ENCODE assay signal across 8 mouse cellular contexts in the genomic region with DNA sequence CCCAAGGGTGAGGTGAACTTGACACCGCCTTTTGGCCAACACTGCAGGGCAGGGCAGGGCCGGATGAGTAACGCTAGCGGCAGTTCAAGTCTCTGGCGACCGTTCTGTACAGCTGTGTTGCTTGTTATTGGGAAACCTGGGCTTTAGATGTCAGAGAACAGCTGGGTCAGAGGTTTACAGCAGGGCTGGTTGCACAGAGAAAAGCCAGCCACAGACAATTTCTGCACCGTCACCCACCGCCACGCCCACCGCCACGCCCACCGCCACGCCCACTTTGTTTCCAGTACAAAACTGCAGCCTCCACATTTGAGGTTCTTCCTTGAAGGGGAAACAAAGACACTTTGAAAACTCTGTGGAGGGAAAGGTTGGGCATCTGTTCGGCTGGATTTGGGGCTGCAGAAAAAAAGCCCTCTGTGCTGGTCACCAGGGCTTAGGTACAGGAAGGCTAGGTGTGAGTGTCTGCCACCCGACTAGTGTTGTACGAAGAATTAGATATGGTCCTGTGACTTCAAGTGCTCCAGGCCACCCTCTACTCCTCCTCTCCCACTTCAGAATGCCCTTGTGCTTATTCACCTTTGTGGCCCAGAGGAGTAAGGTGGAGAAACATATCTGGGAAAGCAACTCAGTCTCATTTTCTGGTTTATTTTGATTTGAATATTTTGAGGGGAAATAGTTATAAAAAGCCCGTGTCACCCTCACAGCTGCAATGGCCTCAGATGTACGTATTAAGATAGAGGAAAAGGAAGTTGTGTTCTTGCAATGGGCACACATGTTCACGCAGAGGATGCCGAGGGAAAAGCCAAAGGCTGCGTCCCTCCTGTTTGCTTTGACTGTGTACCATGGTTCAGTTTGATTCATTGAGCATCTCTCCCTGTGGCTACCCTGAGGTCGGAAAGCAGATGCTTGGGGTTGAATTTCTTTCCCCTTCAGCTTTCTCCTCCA.
A peak's percentile ranks its signal among the peaks of the same experiment; 100 is the strongest.
DNase-seq lines count a peak whose midpoint lies in the region; ATAC-seq and TF ChIP-seq lines count a peak whose summit lies in the region.

No protein-coding gene starts in this region.

- no peaks in the 10 kb centered on the region for H3K4me1 ChIP-seq in embryonic facial prominence, embryonic 11.5 days (ENCODE audit: control insufficient read depth, insufficient read depth, low read length)
- peaks cover 22% of the 10 kb centered on the region for H3K4me1 ChIP-seq in heart, embryonic 13.5 days
- H3K4me1 ChIP-seq in kidney, postnatal 0 days (replicated peaks; ENCODE audit: insufficient read depth, low read length): peaks cover 7% of the 10 kb centered on the region
- peaks cover 6% of the 10 kb centered on the region; the same call in 1 of the 2 replicates for H3K4me1 ChIP-seq in spleen, adult 2 months (ENCODE audit: control insufficient read depth, insufficient read depth, insufficient read length)

- no peak for TF ChIP-seq POLR2A in spleen, adult 2 months (IDR thresholded peaks at IDR 0.05; ENCODE audit: low read depth, low read length)

- TF ChIP-seq CTCF in kidney, postnatal 0 days (IDR thresholded peaks at IDR 0.05; ENCODE audit: low read depth): no peak
- no peak for TF ChIP-seq CTCF in spleen, adult 2 months (IDR thresholded peaks at IDR 0.05; ENCODE audit: extremely low read depth, insufficient read depth, insufficient read length, insufficient replicate concordance)

- H3K36me3 ChIP-seq in embryonic facial prominence, embryonic 11.5 days (replicated peaks; ENCODE audit: control insufficient read depth, insufficient read depth, low read depth, low read length): no peaks in the 10 kb centered on the region
- no peaks in the 10 kb centered on the region for H3K36me3 ChIP-seq in heart, embryonic 13.5 days
- no peaks in the 10 kb centered on the region for H3K36me3 ChIP-seq in kidney, postnatal 0 days (ENCODE audit: insufficient read depth, low read length)
- no peaks in the 10 kb centered on the region for H3K36me3 ChIP-seq in spleen, adult 2 months (ENCODE audit: control insufficient read depth, insufficient read depth, low read length)

- WGBS in embryonic facial prominence, embryonic 11.5 days: 33% methylated on average over 22 of the region's 22 CpGs
- WGBS in heart, embryonic 13.5 days: 36% methylated on average over 22 of the region's 22 CpGs
- 21% methylated on average over 22 of the region's 22 CpGs for WGBS in kidney, postnatal 0 days
- WGBS in spleen, adult 2 months: 4% methylated on average over 22 of the region's 22 CpGs

- H3K27ac ChIP-seq in embryonic facial prominence, embryonic 11.5 days (replicated peaks; ENCODE audit: low read depth, low read length): no peak overlapping the region
- no peak overlapping the region for H3K27ac ChIP-seq in heart, embryonic 13.5 days (replicated peaks)
- no peak overlapping the region for H3K27ac ChIP-seq in kidney, postnatal 0 days
- H3K27ac ChIP-seq in spleen, adult 2 months (ENCODE audit: insufficient read depth, low read length): no peak overlapping the region

- H3K9me3 ChIP-seq in embryonic facial prominence, embryonic 11.5 days (replicated peaks; ENCODE audit: control insufficient read depth, low read length): no peaks in the 10 kb centered on the region
- no peaks in the 10 kb centered on the region for H3K9me3 ChIP-seq in heart, embryonic 13.5 days
- no peaks in the 10 kb centered on the region for H3K9me3 ChIP-seq in kidney, postnatal 0 days (replicated peaks; ENCODE audit: low read length)

- peak; percentile 77 for DNase-seq in ZHBTc4 (ENCODE audit: low read depth, low spot score)
- peak; percentile 71 for DNase-seq in embryonic facial prominence, embryonic 11.5 days (ENCODE audit: low spot score)
- peak; percentile 86 for DNase-seq in kidney, postnatal 0 days (ENCODE audit: low spot score)
- peak; percentile 11 to 64 for DNase-seq in spleen, adult 2 months (ENCODE audit: low read depth in 1 of 2, low spot score in 2 of 2)
- no peak for DNase-seq in cerebellum, postnatal 4 days (ENCODE audit: low spot score in 2 of 2)
- no peak for DNase-seq in c-Kit-positive CD71-positive TER-119-positive erythroid progenitor cells, embryonic 14.5 days (ENCODE audit: low spot score)

- no peak overlapping the region for H3K4me2 ChIP-seq in embryonic facial prominence, embryonic 11.5 days (ENCODE audit: low read depth, low read length)
- peak overlapping the region; percentile 62 for H3K4me2 ChIP-seq in heart, embryonic 13.5 days
- peak overlapping the region; percentile 40 for H3K4me2 ChIP-seq in kidney, postnatal 0 days (ENCODE audit: low read length)

- ATAC-seq in embryonic facial prominence, embryonic 11.5 days (replicated peaks; ENCODE audit: insufficient number of reproducible peaks, low FRiP score, low TSS enrichment, low read depth): peak; percentile 72; the same call in 1 of the 2 replicates
- ATAC-seq in heart, embryonic 13.5 days (ENCODE audit: extremely low read depth, insufficient number of reproducible peaks, low FRiP score, low TSS enrichment): peak; percentile 72
- peak; percentile 86 for ATAC-seq in kidney, postnatal 0 days (replicated peaks; ENCODE audit: low FRiP score, low read depth)
- peak; percentile 96 for ATAC-seq in megakaryocyte, adult 5-6 weeks (ENCODE audit: poor library complexity, severe bottlenecking)

- no peak overlapping the region for H3K4me3 ChIP-seq in embryonic facial prominence, embryonic 11.5 days (ENCODE audit: low read depth, low read length)
- H3K4me3 ChIP-seq in heart, embryonic 13.5 days: peak overlapping the region; percentile 42
- H3K4me3 ChIP-seq in kidney, postnatal 0 days (replicated peaks; ENCODE audit: low read depth, low read length): no peak overlapping the region
- peak overlapping the region; percentile 50; the same call in 1 of the 2 replicates for H3K4me3 ChIP-seq in spleen, adult 2 months (ENCODE audit: extremely low read depth, insufficient read depth, insufficient read length)

- H3K9ac ChIP-seq in embryonic facial prominence, embryonic 11.5 days (replicated peaks; ENCODE audit: low read length): no peak overlapping the region
- 0 out of 2 replicates have a peak overlapping the region, but pooled peaks have one; percentile 33 for H3K9ac ChIP-seq in heart, embryonic 13.5 days
- no peak overlapping the region for H3K9ac ChIP-seq in kidney, postnatal 0 days (ENCODE audit: low read depth, low read length)

- H3K27me3 ChIP-seq in embryonic facial prominence, embryonic 11.5 days (ENCODE audit: control insufficient read depth, insufficient read depth, low read length): no peaks in the 10 kb centered on the region
- H3K27me3 ChIP-seq in heart, embryonic 13.5 days (replicated peaks): 0 out of 2 replicates have a peak, but pooled peaks cover 2% of the 10 kb centered on the region
- no peaks in the 10 kb centered on the region for H3K27me3 ChIP-seq in kidney, postnatal 0 days (ENCODE audit: insufficient read depth, low read length)
- no peaks in the 10 kb centered on the region for H3K27me3 ChIP-seq in spleen, adult 2 months (ENCODE audit: control insufficient read depth, insufficient read depth, low read length)

Comparison
In these comparisons a context has a peak if more than half of its experiments do, and no peak if none do; other contexts are left out.
1. DNase-seq: peak in ZHBTc4 (single experiment), embryonic facial prominence, embryonic 11.5 days (single experiment), kidney, postnatal 0 days (single experiment) and spleen, adult 2 months (2 of 2); none in cerebellum, postnatal 4 days (0 of 2) and c-Kit-positive CD71-positive TER-119-positive erythroid progenitor cells, embryonic 14.5 days (single experiment).
2. H3K4me3 ChIP-seq: peak in heart, embryonic 13.5 days (single experiment) and spleen, adult 2 months (single experiment); none in embryonic facial prominence, embryonic 11.5 days (single experiment) and kidney, postnatal 0 days (single experiment).
3. Peak in every context shown above with its lines, with median percentiles within 50 percentile points of each other: ATAC-seq.